Mouse (Mus musculus): ENCODE data around the gene Ccnyl1.

Ccnyl1 gene

DNA sequence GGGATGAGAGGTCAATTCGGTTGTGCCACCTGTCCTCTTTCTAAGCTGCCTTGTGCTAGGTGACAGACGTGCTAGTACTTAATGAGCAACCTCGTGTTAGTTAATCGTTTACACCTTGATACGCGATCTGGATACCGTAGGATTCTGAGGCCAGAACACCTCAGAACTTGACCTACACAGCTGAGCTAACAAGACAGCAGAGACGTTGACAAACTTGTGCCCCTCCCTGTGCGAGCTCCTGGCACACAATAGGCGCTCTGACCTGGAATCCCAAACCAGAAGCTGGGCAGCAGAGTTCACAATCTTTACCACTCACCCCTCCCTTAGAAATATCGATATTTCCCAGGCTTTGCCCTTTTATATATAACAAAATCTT lies 47.9 kb downstream of the Ccnyl1 start:
- peak; percentile 39 for DNase-seq (ENCODE audit: low spot score)

DNA sequence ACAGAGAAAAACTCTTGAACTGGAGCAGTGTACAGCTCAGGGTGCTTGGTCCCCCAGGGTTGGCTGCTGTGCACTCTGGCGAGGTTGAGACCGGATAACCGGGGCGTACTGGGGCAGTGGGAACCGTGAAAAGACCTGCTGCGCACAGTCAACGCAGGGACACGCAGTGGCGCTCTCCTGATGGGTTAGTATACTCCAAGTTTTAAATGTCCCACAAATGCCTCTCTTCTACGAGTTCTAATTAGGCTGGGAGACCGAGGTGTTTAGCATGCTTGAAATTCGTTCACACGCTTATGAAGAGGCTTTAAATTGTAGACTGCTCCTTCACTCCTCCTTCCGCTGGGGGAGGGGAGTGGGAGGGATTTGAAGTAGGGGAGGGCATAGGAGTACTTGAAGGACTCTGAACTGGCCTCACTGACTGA lies 48.4 kb downstream of the Ccnyl1 start:
- peak; percentile 76 for DNase-seq (ENCODE audit: low spot score)

DNA sequence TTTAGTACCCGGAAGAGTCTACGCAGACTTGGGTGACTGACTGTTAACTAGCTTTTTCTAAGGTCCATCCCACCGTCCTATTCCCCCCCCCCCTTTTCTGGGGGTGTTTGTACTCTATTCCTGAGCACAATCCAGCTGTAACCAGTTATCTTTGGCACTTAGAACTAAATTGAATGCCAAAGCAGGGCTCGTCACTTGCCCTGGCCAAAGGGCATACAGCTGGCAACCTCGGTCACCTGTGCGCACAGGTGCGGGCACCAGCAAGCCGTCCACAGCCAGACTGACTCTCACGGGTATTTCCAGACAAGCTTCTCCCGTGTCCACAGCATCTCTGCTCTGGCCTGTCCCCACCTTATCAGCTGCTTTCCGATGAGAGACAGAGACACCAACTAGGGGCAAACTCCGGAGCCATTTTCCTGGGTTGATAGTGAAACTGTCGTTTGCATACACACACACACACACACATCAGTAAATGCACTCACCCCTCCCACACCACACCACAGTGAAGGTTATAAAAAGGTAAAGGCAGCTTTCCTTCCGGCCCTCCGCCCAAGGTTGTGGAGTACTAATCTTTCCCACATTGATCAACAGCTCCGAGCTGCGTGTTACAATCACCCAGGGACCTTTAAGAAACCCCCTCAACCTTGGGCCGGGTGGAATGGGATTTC lies 52.6 kb downstream of the Ccnyl1 start:
- DNase-seq (ENCODE audit: low spot score): no peak

DNA sequence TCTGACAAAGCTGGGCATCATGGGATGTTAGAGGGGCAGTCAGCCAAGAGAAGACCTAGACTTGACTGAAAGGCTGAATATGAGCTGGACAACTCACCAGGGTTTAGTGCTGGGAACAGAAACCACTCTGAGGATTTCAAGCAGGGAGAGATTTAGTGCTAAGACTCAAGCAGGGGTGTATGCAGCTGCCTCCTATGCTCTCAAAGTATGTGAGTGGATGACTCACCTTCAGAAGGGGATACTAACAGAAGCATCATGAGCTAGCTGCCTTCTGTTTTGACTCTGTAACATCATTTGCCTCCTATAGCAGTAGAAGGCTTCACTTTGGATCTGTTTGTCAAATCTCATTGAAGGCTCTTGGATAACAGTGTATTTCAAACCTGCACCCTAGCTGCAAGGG lies 54.4 kb downstream of the Ccnyl1 start:
- DNase-seq (ENCODE audit: low spot score): no peak

DNA sequence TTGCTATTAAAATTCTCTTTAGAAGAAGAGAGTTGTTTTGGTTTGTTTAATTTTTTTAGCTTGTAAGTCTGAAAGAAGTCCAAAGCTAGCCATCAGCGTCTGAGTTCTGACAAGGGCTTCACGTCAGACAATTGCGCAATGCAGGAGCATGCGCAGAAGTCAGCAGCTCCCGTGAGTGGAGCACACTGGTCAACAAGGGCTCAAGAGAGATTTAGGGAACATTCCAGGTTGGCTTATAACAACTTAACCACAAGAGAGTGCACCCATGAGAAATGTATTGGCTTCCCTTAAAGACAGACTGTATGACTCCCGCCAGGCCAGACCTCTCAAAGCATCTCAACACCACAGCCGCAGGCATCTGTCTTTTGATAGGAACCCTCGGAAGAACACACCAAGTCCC lies 62.9 kb downstream of the Ccnyl1 start:
- DNase-seq (ENCODE audit: low spot score): peak; percentile 85

DNA sequence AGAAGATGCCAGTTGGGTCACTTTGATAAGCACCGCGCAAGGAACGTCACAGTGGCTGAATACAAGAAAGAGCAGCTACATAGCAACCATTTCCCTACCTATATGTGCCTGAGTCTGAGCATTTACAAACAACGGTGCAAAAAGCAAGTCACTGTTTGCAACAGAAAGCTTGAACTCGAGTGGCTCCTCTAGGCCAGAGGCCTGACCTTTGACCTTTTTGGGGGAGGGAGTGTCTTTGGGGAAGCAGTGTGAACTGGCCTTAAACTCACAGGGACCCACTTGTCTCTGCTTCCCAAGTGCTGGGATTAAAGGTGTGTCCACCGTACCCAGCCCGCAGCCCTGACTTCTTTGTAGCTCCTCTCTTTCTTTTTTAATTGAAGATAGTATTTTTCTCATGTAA lies 63.4 kb downstream of the Ccnyl1 start:
- peak; percentile 35 for DNase-seq (ENCODE audit: low spot score)

DNA sequence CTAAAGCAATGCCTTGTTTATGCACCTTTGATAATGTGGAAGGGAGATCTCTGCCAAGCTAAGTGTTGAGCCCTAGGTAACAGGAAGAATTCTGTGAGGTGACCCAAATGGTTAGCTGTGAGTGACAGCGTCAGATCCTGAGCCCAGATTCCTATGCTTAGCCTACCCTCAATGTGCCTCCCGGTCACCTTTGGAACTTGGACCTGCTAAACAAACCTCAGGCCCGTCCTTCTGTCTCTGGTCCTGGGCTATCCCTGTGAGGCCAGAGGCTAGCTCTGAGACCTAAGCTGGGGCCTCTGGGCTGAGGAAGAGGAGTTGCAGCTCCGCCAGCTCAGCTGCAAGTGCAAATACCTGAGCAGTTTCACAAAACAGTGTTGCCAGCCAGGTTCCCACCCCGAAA lies 64.4 kb downstream of the Ccnyl1 start:
- no peak for DNase-seq (ENCODE audit: low spot score)

DNA sequence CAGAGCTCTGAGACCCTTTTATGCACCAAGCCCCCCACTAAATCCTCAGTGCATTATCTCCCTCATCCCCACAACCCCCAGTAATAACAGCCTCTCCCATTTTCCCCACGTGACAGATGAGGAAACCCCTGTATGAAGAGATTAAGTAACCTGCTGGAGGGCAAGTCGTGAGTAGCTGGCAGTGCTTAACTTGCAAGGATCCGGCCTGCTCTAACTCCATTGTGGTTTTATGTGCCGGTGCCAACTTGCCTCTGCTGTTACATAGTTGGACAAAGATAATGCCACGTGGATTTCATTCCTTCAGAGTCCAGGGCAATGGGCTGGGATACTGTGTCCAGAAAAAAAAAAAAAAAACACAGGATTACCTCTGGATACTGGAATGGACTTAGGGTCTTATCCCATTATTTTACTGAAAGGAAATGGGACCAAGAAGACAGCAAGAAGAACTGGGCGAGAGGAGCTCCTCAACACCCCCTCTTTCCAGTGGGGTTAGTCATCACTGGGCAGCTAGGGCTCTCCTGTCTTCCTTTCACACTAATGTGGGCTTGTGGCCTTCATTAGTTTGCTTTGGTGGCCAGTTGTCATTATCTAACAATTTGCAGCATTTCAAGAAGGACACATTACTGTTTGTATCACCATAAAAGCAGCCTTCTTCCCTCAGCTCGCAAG lies 65.8 kb downstream of the Ccnyl1 start:
- DNase-seq (ENCODE audit: low spot score): peak; percentile 48

DNA sequence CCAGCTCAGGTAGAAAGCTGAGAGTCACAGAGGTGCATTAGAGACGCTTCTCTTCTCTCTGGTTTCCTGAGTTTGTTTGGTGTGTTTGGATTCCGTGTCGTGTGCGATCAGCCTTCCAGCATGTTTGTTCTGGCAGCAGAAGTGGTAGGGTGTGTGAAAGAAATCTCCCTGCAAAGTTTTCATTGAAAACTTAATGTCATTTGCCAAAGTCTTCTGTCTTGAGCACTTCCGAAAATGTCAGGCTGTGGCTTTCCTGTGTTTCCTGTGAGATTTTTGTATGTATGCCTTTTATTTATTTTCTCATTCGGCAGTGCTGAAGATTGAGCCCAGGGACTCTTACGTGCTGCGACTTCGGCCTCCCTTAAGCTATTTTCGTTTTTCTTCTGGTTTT lies 66.4 kb downstream of the Ccnyl1 start:
- DNase-seq (ENCODE audit: low spot score): no peak

DNA sequence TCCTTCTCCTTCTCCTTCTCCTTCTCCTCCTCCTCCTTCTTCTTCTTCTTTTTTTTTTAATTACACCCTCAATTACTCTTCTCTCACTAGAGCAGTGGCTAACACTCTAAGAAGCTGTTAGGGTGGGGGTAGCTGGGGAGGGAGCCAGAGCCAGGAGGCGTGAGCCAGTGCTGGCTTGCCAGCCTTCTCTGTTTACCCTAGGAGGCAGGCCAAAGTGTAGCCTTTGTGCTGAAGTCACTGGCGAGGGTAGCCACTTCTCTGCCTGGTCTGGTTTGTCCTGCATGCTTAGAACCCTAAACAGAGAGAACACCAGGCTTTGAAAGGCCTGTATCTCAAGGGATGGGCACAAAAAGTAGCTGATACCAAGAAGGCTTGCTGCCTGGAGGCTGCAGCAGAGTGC lies 67.0 kb downstream of the Ccnyl1 start:
- DNase-seq (ENCODE audit: low spot score): peak; percentile 64

DNA sequence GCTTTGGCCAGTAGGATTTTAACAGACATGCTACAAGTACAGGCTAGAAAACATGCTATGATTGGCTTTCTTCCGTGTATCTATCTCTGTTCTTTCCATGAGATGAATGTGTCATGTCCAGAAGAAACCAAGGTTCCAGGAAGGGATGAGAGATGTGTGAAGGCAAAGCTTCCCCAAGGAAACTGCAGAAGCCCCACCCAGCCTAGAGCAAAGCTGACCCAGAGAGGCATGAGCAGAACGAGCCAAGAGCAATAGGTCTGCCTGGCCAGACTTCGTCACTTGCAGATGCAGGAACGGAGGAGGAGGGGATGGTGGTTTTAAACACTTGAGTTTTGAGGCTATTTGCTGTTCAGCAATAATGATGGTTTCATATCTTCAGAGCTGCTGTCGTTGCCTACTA lies 67.5 kb downstream of the Ccnyl1 start:
- DNase-seq (ENCODE audit: low spot score): no peak

DNA sequence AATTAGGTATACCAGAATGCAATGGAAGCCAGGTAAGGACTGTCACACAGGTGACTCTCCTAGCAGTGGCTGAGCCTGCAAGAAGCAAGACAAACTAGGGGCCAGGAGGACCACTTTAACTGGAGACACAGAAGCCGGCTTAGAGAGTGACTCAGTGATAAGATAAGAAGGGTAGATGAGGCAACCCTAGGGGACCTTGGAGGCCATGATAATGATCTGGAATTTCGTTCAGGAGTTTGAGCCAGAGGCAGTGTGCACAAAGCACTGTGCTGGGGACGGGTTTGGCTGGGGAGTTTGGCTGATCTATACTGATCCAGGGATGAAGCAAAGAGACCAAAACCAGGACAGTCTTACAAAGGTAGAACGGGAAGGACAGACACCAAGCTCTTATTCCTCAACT lies 71.4 kb downstream of the Ccnyl1 start:
- DNase-seq (ENCODE audit: low spot score): no peak

DNA sequence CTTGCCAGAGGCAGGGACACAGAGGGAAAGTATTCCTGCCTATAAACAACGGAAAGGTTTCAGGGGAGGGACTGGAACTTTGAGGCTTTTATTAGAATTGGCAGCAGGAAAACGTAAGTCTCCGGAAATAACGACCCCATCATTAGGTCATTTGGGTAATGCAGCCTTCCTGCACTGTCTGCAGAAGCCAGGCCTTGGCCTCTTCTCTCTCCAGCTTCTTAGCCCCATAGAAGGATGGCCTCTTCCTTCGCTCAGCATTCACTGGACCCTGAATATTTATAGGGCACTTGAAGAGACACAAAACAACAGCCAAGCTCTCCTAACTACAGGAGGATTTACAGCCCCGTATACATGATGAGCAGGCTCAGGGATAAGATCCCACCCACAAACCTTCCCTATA lies 79.9 kb downstream of the Ccnyl1 start:
- no peak for DNase-seq (ENCODE audit: low spot score)

DNA sequence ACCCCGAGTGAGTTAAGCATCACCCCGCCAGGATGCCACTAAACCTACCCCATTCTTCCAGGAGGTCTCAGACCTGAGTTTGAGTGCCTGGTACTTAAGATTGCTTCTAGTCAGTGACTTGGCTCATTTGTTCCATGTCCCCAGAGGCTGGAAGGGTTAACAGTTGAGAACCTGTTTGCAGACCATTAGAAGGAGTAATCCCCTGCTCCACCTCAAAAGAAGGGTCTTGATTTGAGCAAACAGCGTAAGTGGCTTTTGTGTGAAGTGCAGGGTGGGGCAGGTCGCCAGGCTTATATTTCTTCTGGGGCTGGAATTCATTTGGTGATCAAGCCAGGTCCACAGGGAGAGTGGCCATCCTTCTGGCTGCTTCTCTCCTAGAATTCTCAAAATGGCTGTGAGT lies 83.0 kb downstream of the Ccnyl1 start:
- DNase-seq (ENCODE audit: low spot score): no peak
